Comparison of ENCODE assay signal across 21 mouse cellular contexts in genomic region chr14:25814140-25814539, GRCm38 (mm10). TPM values are rescaled to one million over a fixed set of nuclear protein-coding genes. Genes with fewer than 3 reads are reported as not detected.
DNase-seq lines count a peak whose midpoint lies in the region; ATAC-seq and TF ChIP-seq lines count a peak whose summit lies in the region.
"Had no signal": no experiment of that assay in that cellular context is flagged by ENCODE, and none has a peak within 500 bp of the region (broad histone marks: within the 10 kb centered on the region; RNA-seq: fewer than 3 reads in every experiment).

No protein-coding gene starts in this region.

- H3K36me3 ChIP-seq in liver, adult 2 months (ENCODE audit: control insufficient read depth, insufficient read depth, low read length) = no peaks in the 10 kb centered on the region
- no peaks in the 10 kb centered on the region for H3K36me3 ChIP-seq in liver, embryonic 11.5 days (ENCODE audit: control insufficient read depth, insufficient read depth, low read length)
- H3K36me3 ChIP-seq in liver, embryonic 16.5 days (ENCODE audit: control insufficient read depth, insufficient read depth) = no peaks in the 10 kb centered on the region
- no peaks in the 10 kb centered on the region for H3K36me3 ChIP-seq in liver, embryonic 12.5 days
- H3K36me3 ChIP-seq in liver, postnatal 0 days (replicated peaks; ENCODE audit: insufficient read depth, low read length) = no peaks in the 10 kb centered on the region
- H3K36me3 ChIP-seq: G1E had no signal

- TF ChIP-seq POLR2A in liver, adult 2 months (IDR thresholded peaks at IDR 0.05; ENCODE audit: extremely low read depth, insufficient read depth, low read length) = no peak

- H3K9ac ChIP-seq in liver, adult 2 months (ENCODE audit: low read depth, low read length) = no peak overlapping the region
- H3K9ac ChIP-seq in liver, embryonic 11.5 days (ENCODE audit: low read depth, low read length) = no peak overlapping the region
- no peak overlapping the region for H3K9ac ChIP-seq in liver, embryonic 16.5 days (ENCODE audit: low read depth, low read length)
- no peak overlapping the region for H3K9ac ChIP-seq in liver, embryonic 12.5 days
- no peak overlapping the region for H3K9ac ChIP-seq in liver, postnatal 0 days (replicated peaks)

- no peak for TF ChIP-seq EP300 in liver, postnatal 0 days (IDR thresholded peaks at IDR 0.05; ENCODE audit: low read depth)

- no peaks in the 10 kb centered on the region for H3K27me3 ChIP-seq in liver, adult 2 months (ENCODE audit: control insufficient read depth, insufficient read depth, low read length)
- no peaks in the 10 kb centered on the region for H3K27me3 ChIP-seq in liver, embryonic 11.5 days (replicated peaks; ENCODE audit: control insufficient read depth, insufficient read depth, low read length)
- no peaks in the 10 kb centered on the region for H3K27me3 ChIP-seq in liver, embryonic 16.5 days (ENCODE audit: control insufficient read depth, insufficient read depth, low read depth, low read length)
- H3K27me3 ChIP-seq in liver, embryonic 12.5 days (replicated peaks) = peaks cover 20% of the 10 kb centered on the region; the same call in 1 of the 2 replicates
- H3K27me3 ChIP-seq in liver, postnatal 0 days (ENCODE audit: insufficient read depth, low read length) = no peaks in the 10 kb centered on the region
- H3K27me3 ChIP-seq: CH12.LX, Patski had no signal

- no peak overlapping the region for H3K4me2 ChIP-seq in liver, embryonic 11.5 days
- no peak overlapping the region for H3K4me2 ChIP-seq in liver, embryonic 16.5 days (ENCODE audit: low read depth, low read length)
- H3K4me2 ChIP-seq in liver, embryonic 12.5 days = no peak overlapping the region
- no peak overlapping the region for H3K4me2 ChIP-seq in liver, postnatal 0 days (ENCODE audit: low read depth, low read length)

- H3K9me3 ChIP-seq in liver, embryonic 11.5 days (ENCODE audit: control insufficient read depth, low read length) = no peaks in the 10 kb centered on the region
- H3K9me3 ChIP-seq in liver, embryonic 16.5 days (replicated peaks; ENCODE audit: control insufficient read depth, low read length) = no peaks in the 10 kb centered on the region
- no peaks in the 10 kb centered on the region for H3K9me3 ChIP-seq in liver, embryonic 12.5 days (replicated peaks)
- no peaks in the 10 kb centered on the region for H3K9me3 ChIP-seq in liver, postnatal 0 days (ENCODE audit: low read length)
- H3K9me3 ChIP-seq: G1E had no signal

- H3K4me1 ChIP-seq in liver, adult 2 months (ENCODE audit: control insufficient read depth, insufficient read depth, low read length) = peaks cover 2% of the 10 kb centered on the region; the same call in 1 of the 2 replicates
- no peaks in the 10 kb centered on the region for H3K4me1 ChIP-seq in liver, embryonic 11.5 days (replicated peaks; ENCODE audit: control insufficient read depth, insufficient read depth, low read length)
- no peaks in the 10 kb centered on the region for H3K4me1 ChIP-seq in liver, embryonic 16.5 days (ENCODE audit: control insufficient read depth, low read depth, low read length)
- no peaks in the 10 kb centered on the region for H3K4me1 ChIP-seq in liver, embryonic 12.5 days
- H3K4me1 ChIP-seq in liver, postnatal 0 days (ENCODE audit: insufficient read depth) = peaks cover 4% of the 10 kb centered on the region; the same call in 1 of the 2 replicates

- H3K4me3 ChIP-seq in liver, adult 2 months (ENCODE audit: insufficient read depth, low read depth, low read length) = no peak overlapping the region
- H3K4me3 ChIP-seq in liver, embryonic 11.5 days (ENCODE audit: low read depth, low read length) = no peak overlapping the region
- no peak overlapping the region for H3K4me3 ChIP-seq in liver, embryonic 16.5 days (ENCODE audit: low read depth, low read length)
- no peak overlapping the region for H3K4me3 ChIP-seq in liver, embryonic 12.5 days
- H3K4me3 ChIP-seq in liver, postnatal 0 days (ENCODE audit: low read depth, low read length) = no peak overlapping the region

- TF ChIP-seq CTCF in liver, adult 2 months (IDR thresholded peaks at IDR 0.05; ENCODE audit: low read depth, low read length) = no peak
- no peak for TF ChIP-seq CTCF in liver, postnatal 0 days (IDR thresholded peaks at IDR 0.05; ENCODE audit: low read depth)

- H3K79me2 ChIP-seq in liver, adult 2 months (ENCODE audit: control insufficient read depth, insufficient read depth, low read length) = no peaks in the 10 kb centered on the region

- H3K27ac ChIP-seq in liver, adult 2 months (replicated peaks; ENCODE audit: insufficient read depth, low read depth, low read length) = no peak overlapping the region
- no peak overlapping the region for H3K27ac ChIP-seq in liver, embryonic 11.5 days (ENCODE audit: low read depth, low read length)
- no peak overlapping the region for H3K27ac ChIP-seq in liver, embryonic 16.5 days (ENCODE audit: low read length)
- no peak overlapping the region for H3K27ac ChIP-seq in liver, embryonic 12.5 days
- no peak overlapping the region for H3K27ac ChIP-seq in liver, postnatal 0 days (ENCODE audit: low read depth)

- no peak for ATAC-seq in liver, embryonic 11.5 days (replicated peaks; ENCODE audit: low FRiP score)
- peak; percentile 55; the same call in 1 of the 2 replicates for ATAC-seq in liver, embryonic 16.5 days (ENCODE audit: low read depth)
- no peak for ATAC-seq in liver, embryonic 12.5 days
- ATAC-seq in liver, postnatal 0 days = peak; percentile 71
- ATAC-seq: activated CD4-positive, CD25-positive, alpha-beta regulatory T cell, adult 4 months; CD4-positive, CD25-positive, alpha-beta regulatory T cell, adult 4 months; Patski had no signal

- peak; percentile 74 for DNase-seq in liver, adult 2 months (ENCODE audit: extremely low read depth, low read depth, low spot score)
- DNase-seq in liver, embryonic 11.5 days (ENCODE audit: low spot score) = no peak
- DNase-seq in liver, postnatal 0 days = no peak
- no peak for DNase-seq in liver
- DNase-seq: adrenal gland, adult 2 months; adrenal gland, adult 8-10 months; adrenal gland, postnatal 10 days; adrenal gland, postnatal 14 days; adrenal gland, postnatal 25 days; adrenal gland, postnatal 36 days; B cell, adult 2 months; cerebellum, adult 11 months; cerebellum, adult 11-12 months; cerebellum, adult 18-20 months had no signal

RNA-seq across cellular contexts. Expression of gene Anxa11, which starts 27.8 kb away (rescaled TPM):
- total RNA-seq in liver, adult 2 months (2014; rRNA removed) = 11.7 and 14.5 TPM in 2 replicates
- polyA plus RNA-seq in liver, adult 2 months (2012; rRNA removed) = 30.5 and 33.6 TPM in 2 replicates
- 13.1 and 16.5 TPM in 2 replicates for polyA plus RNA-seq in liver, embryonic 11.5 days (2014; fragmentation: Nextera tagmentation; extraction: Ambion mirVana)
- 11.4 and 13.3 TPM in 2 replicates for polyA plus RNA-seq in liver, embryonic 16.5 days (2015; fragmentation: Nextera tagmentation; extraction: Ambion mirVana)
- polyA plus RNA-seq in liver, embryonic 12.5 days (2016; fragmentation: Nextera tagmentation; extraction: Ambion mirVana) = 10.1 and 10.5 TPM in 2 replicates
- polyA plus RNA-seq in liver, postnatal 0 days (2015; fragmentation: Nextera tagmentation; extraction: Ambion mirVana) = 13.1 and 13.9 TPM in 2 replicates

RNA-seq across cellular contexts. Expression of gene Zcchc24, which starts 45.3 kb away (rescaled TPM):
- 27.3 and 28.7 TPM in 2 replicates for total RNA-seq in liver, adult 2 months (2014; rRNA removed)
- polyA plus RNA-seq in liver, adult 2 months (2012; rRNA removed) = 53.0 and 57.7 TPM in 2 replicates
- 11.3 and 13.4 TPM in 2 replicates for polyA plus RNA-seq in liver, embryonic 11.5 days (2014; fragmentation: Nextera tagmentation; extraction: Ambion mirVana)
- polyA plus RNA-seq in liver, embryonic 16.5 days (2015; fragmentation: Nextera tagmentation; extraction: Ambion mirVana) = 4.5 and 5.5 TPM in 2 replicates
- 6.9 and 7.8 TPM in 2 replicates for polyA plus RNA-seq in liver, embryonic 12.5 days (2016; fragmentation: Nextera tagmentation; extraction: Ambion mirVana)
- polyA plus RNA-seq in liver, postnatal 0 days (2015; fragmentation: Nextera tagmentation; extraction: Ambion mirVana) = 13.7 and 13.8 TPM in 2 replicates
- polyA plus RNA-seq: G1E had no signal

Comparison
In these comparisons a context has a peak if more than half of its experiments do, and no peak if none do; other contexts are left out.
1. ATAC-seq: peak in liver, embryonic 16.5 days (single experiment) and liver, postnatal 0 days (single experiment); none in liver, embryonic 11.5 days (single experiment) and liver, embryonic 12.5 days (single experiment).